Mouse (Mus musculus) brain, embryonic 14.5 days (tissue): ENCODE data around the gene Tox2.

Experiments used
- CTCF ChIP-seq: fragments of 200-500 bp; IDR thresholded peaks from 2 replicates; pipeline ENCODE4 v1.5.1; 2012; ENCODE audit warnings: inconsistent platforms, mild to moderate bottlenecking, moderate library complexity, borderline replicate concordance; ENCODE audit not compliant: insufficient read depth, insufficient read length; ENCODE audit errors: extremely low read depth
- POLR2A ChIP-seq: fragments of 200-500 bp; IDR thresholded peaks from 2 replicates; pipeline ENCODE4 v1.6.1; 2012; ENCODE audit warnings: mild to moderate bottlenecking, inconsistent platforms, borderline replicate concordance; ENCODE audit not compliant: poor library complexity, insufficient read depth, insufficient read length, severe bottlenecking; ENCODE audit errors: extremely low read depth

GRCm38 (mm10) chr2:163347517-163348184 is 144.7 kb downstream of the Tox2 start:
- TF ChIP-seq POLR2A (no peak), CTCF (no peak)
